Mouse (Mus musculus) leukemia stem cell, adult 10-12 weeks (primary cell): ENCODE results near the gene Zfp850. TPM values are rescaled to one million over a fixed set of nuclear protein-coding genes. Genes with fewer than 3 reads are reported as not detected.

Experiments
- polyA plus RNA-seq: library from polyadenylated mRNA; stranded (reverse); fragments of >175 nt; gene quantifications from 2 replicates; pipeline ENCODE4 v1.2.3, GENCODE M21; 2012; ENCODE audit warnings: low replicate concordance

The Zfp850 gene
- 0.07 and 0.24 TPM in 2 replicates for polyA plus RNA-seq

DNA sequence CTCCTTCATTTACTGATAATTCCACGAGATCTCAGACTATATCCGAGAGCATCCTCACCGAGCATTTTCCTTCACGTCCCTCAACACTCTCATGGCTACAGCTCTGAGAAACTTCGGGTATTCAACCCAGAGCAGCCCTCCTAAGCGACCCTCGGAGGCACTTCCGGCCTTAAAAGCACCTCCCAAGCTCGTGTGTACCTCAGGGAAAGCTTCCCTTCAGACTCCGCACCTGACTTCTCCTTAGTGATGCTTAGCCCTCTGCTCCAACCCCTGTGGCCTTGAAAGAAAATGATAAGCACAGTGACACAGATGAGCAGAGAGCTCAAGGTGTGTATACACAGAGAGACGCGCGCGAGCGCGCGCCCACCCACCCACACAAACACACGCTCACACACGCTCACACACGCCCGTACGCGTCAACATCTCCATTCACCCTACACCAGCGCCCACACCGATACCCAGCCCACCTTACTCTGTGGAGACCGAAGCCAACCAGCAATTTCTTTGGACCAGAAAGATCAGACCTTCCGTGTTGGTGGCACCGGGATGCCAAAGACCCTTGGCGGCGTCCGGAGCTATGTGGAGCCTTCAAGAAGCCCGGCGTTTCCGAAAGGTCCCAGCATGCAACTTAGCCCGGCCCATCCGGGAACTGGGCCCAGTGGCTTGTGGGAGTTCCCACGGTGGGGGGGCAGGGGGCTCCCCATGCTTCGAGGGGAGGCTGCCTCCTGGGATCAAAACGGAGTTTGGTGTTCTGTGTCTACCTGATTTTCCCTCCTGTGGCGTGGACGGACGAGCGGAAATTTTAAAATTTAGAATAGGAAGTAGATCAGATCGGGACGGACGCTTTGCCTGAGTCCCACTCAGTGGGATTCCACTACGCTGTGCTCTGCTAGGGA is at the start of gene Zfp850:
TSS of gene Zfp850 (minus strand) at position 567 of the 896 bp plus-strand sequence.

DNA sequence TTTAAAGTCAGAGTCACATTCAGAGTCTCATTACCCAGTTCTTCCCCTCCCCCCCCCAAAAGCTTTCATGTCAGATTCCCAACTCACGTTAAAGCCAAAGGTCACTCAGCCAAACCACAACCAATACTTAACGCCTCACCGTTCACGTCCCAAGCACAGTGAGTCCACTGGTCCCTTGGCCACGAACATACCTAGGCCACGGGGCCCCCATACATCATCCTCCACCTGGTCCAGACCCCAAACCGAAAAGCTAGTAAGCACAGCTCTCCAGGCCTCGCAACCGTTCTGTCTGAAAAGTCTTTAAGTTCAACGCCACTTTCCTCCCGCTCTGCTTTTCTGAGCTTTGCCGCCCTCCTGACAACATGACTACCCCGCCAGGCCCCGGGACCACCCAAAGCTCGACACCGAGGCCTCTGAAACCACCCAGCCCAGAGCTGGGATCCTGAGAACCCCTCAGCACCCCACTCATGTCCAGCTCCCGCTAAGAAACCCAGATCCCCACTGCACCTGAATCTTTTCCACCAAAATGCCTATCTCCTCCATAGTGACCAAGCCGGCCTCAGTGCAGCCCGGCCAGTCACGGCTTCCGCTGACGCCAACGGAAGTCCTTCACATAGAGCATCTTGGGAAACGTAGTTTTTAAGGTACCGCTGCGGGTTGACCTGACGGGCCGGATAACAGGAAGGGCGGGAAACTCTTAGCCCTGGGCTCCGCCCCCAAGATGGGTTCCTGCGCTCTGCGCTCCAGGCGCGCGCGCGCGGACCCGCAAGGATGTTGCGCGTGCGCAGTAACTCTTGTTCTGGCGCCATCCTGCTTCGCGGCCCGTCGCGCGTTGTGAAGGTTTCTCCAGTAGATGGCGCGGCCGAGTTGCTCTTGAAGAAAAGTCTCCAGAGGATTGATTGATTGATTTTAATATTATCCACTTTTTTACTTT is 35.8 kb upstream of the Zfp850 start, which contains the start of gene Psmc4:
TSS of gene Psmc4 (minus strand) at position 626 of the 934 bp plus-strand sequence.

DNA sequence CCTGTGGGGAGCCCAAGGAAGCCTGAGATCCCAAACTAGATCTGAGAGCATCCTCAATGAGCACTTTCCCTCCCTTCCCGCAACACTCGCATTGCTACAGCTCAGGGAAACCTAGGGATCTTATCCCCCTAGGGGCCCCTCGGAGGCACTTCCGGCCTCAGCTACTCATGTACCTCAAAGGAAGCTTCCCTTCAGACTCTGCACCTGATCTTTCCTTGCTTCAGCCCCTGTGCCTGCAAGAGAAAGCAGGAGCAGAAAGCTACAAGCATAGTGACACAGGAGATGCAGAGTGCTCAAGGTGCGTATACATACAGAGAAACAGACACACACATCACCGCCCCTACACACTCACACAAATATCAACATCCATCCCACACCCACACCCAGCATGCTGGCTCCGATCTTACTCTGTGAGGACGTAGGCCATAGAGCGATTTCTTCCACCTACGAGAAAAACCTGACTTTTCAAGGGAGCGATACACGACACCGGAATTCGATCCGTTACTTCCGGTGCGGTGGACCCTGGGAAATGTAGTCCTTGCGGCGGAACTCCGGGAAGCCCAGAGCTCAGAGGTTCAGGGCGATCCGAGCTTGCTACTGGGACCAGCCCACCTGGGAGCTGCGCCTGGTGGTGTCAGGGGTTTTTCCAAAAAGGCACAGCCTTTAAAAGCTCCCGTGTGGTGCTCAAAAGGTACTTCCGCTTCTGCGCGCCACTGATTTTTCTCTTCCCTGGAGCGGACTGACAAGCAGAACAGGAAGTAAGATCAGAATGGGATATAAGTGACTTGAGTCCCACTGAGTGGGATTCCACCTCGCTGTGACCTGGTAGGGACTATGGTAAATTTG is 35.0 kb downstream of the Zfp850 start, which contains the start of gene Zfp780b:
TSS of gene Zfp780b (minus strand) at position 489 of the 846 bp plus-strand sequence.

Other genes starting within 250 kb of the Zfp850 start
- gene Zfp626, start 206.9 kb downstream of the Zfp850 start, polyA plus RNA-seq, result 0.09 and 0.35 TPM in 2 replicates
- 0.15 TPM in 1 of 2 replicates, not detected in the other for gene Zfp59, start 175.5 kb downstream of the Zfp850 start, polyA plus RNA-seq
- 0.08 and 0.19 TPM in 2 replicates for gene Zfp607a, start 156.6 kb downstream of the Zfp850 start, polyA plus RNA-seq
- gene Zfp974, start 84.7 kb downstream of the Zfp850 start, polyA plus RNA-seq, result 0.05 and 0.07 TPM in 2 replicates
- 0.08 and 0.44 TPM in 2 replicates for gene Zfp780b, start 34.9 kb downstream of the Zfp850 start, polyA plus RNA-seq
- gene Psmc4, start 36.0 kb upstream of the Zfp850 start, polyA plus RNA-seq, result 42.0 and 101 TPM in 2 replicates
- 0.05 TPM in 1 of 2 replicates, not detected in the other for gene Fcgbp, start 57.1 kb upstream of the Zfp850 start, polyA plus RNA-seq
- gene 9530053A07Rik, start 115.4 kb upstream of the Zfp850 start, polyA plus RNA-seq, result 0.05 TPM in 1 of 2 replicates, not detected in the other
- 174 and 407 TPM in 2 replicates for gene Fbl, start 155.6 kb upstream of the Zfp850 start, polyA plus RNA-seq
- 77.0 and 127 TPM in 2 replicates for gene Dyrk1b, start 165.4 kb upstream of the Zfp850 start, polyA plus RNA-seq